Mouse (Mus musculus) thymus, adult 2 months (tissue): ENCODE results near the gene Prss16.

ENCODE experiments used
- CTCF ChIP-seq: fragments of 200-500 bp; IDR thresholded peaks from 2 replicates; pipeline ENCODE4 v1.5.1; 2012; ENCODE audit warnings: mild to moderate bottlenecking, control low read depth, low read length, moderate library complexity, borderline replicate concordance; ENCODE audit not compliant: control insufficient read depth, poor library complexity, insufficient read depth; ENCODE audit errors: extremely low read depth
- POLR2A ChIP-seq: fragments of 200-500 bp; IDR thresholded peaks from 2 replicates; pipeline ENCODE4 v1.6.1; 2012; ENCODE audit warnings: mild to moderate bottlenecking, low read length, control low read depth, moderate library complexity; ENCODE audit not compliant: control insufficient read depth, poor library complexity, insufficient read depth; ENCODE audit errors: extremely low read depth

- peak; percentile 96 for TF ChIP-seq CTCF
- TF ChIP-seq POLR2A: no peak
Observed at GRCm38 (mm10) chr13:22028673-22029460, 19.3 kb upstream of the Prss16 start.
